Mouse (Mus musculus) ES-Bruce4 (cell line): ENCODE data around the gene Vangl1.

Source experiments
- CTCF ChIP-seq: IDR thresholded peaks from one replicate; pipeline ENCODE4 v1.8.1; 2011; ENCODE audit warnings: low read depth, low read length
- EP300 ChIP-seq: IDR thresholded peaks from 2 replicates; pipeline ENCODE4 v1.6.1; 2011; ENCODE audit warnings: low read depth, low read length; ENCODE audit not compliant: insufficient read depth
- POLR2A ChIP-seq: IDR thresholded peaks from one replicate; pipeline ENCODE4 v1.8.1; 2011; ENCODE audit warnings: low read length; ENCODE audit not compliant: insufficient read depth

- TF ChIP-seq CTCF (no peak), POLR2A (no peak), EP300 (no peak)
Measured at GRCm38 (mm10) chr3:102205458-102205830, 951 bp upstream of the Vangl1 start.
